Mouse (Mus musculus): ENCODE data around the gene Jmjd8.

- TF ChIP-seq POLR2A (IDR thresholded peaks at IDR 0.05; ENCODE audit: insufficient read depth, low read depth, low read length) (no peak), CTCF (IDR thresholded peaks at IDR 0.05; ENCODE audit: insufficient read depth, low read depth, low read length) (no peak)
Measured at GRCm38 (mm10) chr17:25791320-25791842, 37.3 kb upstream of the Jmjd8 start.

Data from olfactory bulb, adult 2 months (tissue).